Mouse (Mus musculus) right cerebral cortex, postnatal 10 days (tissue): ENCODE data around the gene Rnf123.
A peak's percentile ranks its signal among the peaks of the same experiment; 100 is the strongest.

Experiments used
- DNase-seq, 2 experiments: peaks; one replicate each; pipeline ENCODE4 v3.0.0; 2021; ENCODE audit warnings: low spot score in 2 of 2

Gene Rnf123

GRCm38 (mm10) chr9:108082988-108083431, at the start of gene Rnf123:
Rnf123 (minus strand) TSS chr9:108083346.
- DNase-seq, result no peak

GRCm38 (mm10) chr9:108132373-108132772, 49.2 kb upstream of the Rnf123 start:
- no peak for DNase-seq

GRCm38 (mm10) chr9:108131502-108131901, 48.4 kb upstream of the Rnf123 start:
- DNase-seq, result no peak

GRCm38 (mm10) chr9:108129042-108129948, 46.1 kb upstream of the Rnf123 start:
- DNase-seq, result no peak

- peak; percentile 66 to 70 for DNase-seq
Measured at GRCm38 (mm10) chr9:108128248-108128647, 45.1 kb upstream of the Rnf123 start.

GRCm38 (mm10) chr9:108126436-108127180, 43.5 kb upstream of the Rnf123 start:
- peak in 1 of 2 experiments; percentile 36 for DNase-seq

GRCm38 (mm10) chr9:108125731-108126130, 42.6 kb upstream of the Rnf123 start:
- DNase-seq, result no peak

- DNase-seq, result no peak
Measured at GRCm38 (mm10) chr9:108123916-108124315, 40.8 kb upstream of the Rnf123 start.

- DNase-seq, result no peak
Measured at GRCm38 (mm10) chr9:108121170-108121969, 38.2 kb upstream of the Rnf123 start.

- DNase-seq, result no peak
Measured at GRCm38 (mm10) chr9:108120671-108121070, 37.5 kb upstream of the Rnf123 start.

GRCm38 (mm10) chr9:108119891-108120411, 36.8 kb upstream of the Rnf123 start:
- DNase-seq, result no peak

GRCm38 (mm10) chr9:108117143-108117542, 34.0 kb upstream of the Rnf123 start:
- no peak for DNase-seq

GRCm38 (mm10) chr9:108115290-108116077, 32.3 kb upstream of the Rnf123 start:
- no peak for DNase-seq

GRCm38 (mm10) chr9:108112719-108113340, 29.7 kb upstream of the Rnf123 start:
- DNase-seq, result no peak

- DNase-seq, result no peak
Measured at GRCm38 (mm10) chr9:108111593-108112121, 28.5 kb upstream of the Rnf123 start.

- DNase-seq, result peak in 1 of 2 experiments; percentile 43
Measured at GRCm38 (mm10) chr9:108111101-108111592, 28.0 kb upstream of the Rnf123 start.

GRCm38 (mm10) chr9:108110160-108110559, 27.0 kb upstream of the Rnf123 start:
- DNase-seq, result no peak

- no peak for DNase-seq
Measured at GRCm38 (mm10) chr9:108107867-108108266, 24.7 kb upstream of the Rnf123 start.

GRCm38 (mm10) chr9:108106090-108106489, 22.9 kb upstream of the Rnf123 start:
- no peak for DNase-seq

- no peak for DNase-seq
Measured at GRCm38 (mm10) chr9:108105549-108105863, 22.4 kb upstream of the Rnf123 start.
